Mouse (Mus musculus): ENCODE measurements at regions not wholly inside any gene's neighbourhood (a gene's known extent, or its start where the extent isn't known, plus 50 kb on each side); places are given as distances from the start of the nearest gene placed in this dataset.

- DNase-seq = no peak
- intact Hi-C loops (cut with DNase I) = no loop called here
These were observed 115.4 kb upstream of the Pter start for GRCm38 (mm10) chr2:12808466-12808865.

DNA sequence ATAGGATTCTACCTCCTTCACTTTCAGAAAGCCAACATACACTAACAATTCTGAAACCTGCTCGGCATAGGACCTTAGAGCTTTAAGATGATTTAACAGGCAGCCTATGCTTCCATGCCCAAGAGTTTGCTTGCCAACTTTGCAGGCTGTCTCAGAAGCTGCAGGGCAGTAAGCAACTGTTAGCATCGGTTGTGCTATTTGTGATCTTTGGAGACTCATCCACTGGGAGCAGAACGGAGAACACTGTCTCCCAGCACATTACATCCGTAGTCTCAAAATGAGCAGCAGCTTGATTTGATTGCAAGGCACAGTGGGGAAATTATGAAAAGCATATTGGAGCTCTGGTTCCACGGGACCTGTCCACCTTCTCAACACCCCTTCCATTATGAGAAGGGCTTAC lies 108.5 kb upstream of the Pter start:
- DNase-seq = no peak
- intact Hi-C loops (cut with DNase I) = no loop called here

- intact Hi-C loops (cut with DNase I) = no loop called here
- no peak for DNase-seq
These were observed 97.9 kb upstream of the Pter start for GRCm38 (mm10) chr2:12825902-12826301.

GRCm38 (mm10) chr2:12833579-12833978 lies 90.3 kb upstream of the Pter start:
- DNase-seq = no peak
- intact Hi-C loops (cut with DNase I) = no loop called here

- no peak for DNase-seq
- intact Hi-C loops (cut with DNase I) = no loop called here
These were observed 57.3 kb upstream of the Pter start for GRCm38 (mm10) chr2:12866543-12866942.

- no peak for DNase-seq
- intact Hi-C loops (cut with DNase I) = no loop called here
These were observed 55.1 kb upstream of the Pter start for GRCm38 (mm10) chr2:12868772-12869171.

Measured in gastrocnemius, postnatal 36 days (tissue).